Mouse (Mus musculus) heart, embryonic 14.5 days (tissue): ENCODE data around the gene Sh3bp4. TPM values are rescaled to one million over a fixed set of nuclear protein-coding genes. Genes with fewer than 3 reads are reported as not detected.
A peak's percentile ranks its signal among the peaks of the same experiment; 100 is the strongest.

Experiments used
- ATAC-seq: fragments of 200-750 bp; cut with Nextera tagmentation; 2 replicates; pipeline ENCODE4 v1.8.0; 2017; ENCODE audit warnings: low read depth, moderate TSS enrichment; ENCODE audit not compliant: insufficient number of reproducible peaks, insufficient read depth, low FRiP score
- H3K27ac ChIP-seq, 2 experiments: fragments of 200-500 bp in 1 of 2; fragments of 300-500 bp in 1 of 2; sonication (generic) in 1 of 2; replicated peaks in 1 of 2; 2 replicates each; pipeline ENCODE4 v1.5.1; 2012 to 2014; ENCODE audit warnings: low read depth in 2 of 2, low read length in 2 of 2, control low read depth in 1 of 2, mild to moderate bottlenecking in 1 of 2, mixed read lengths in 1 of 2; ENCODE audit not compliant: control insufficient read depth in 1 of 2, insufficient read depth in 1 of 2
- H3K27me3 ChIP-seq: fragments of 300-500 bp; sonication (generic); 2 replicates; pipeline ENCODE4 v1.6.1; 2014; ENCODE audit warnings: mild to moderate bottlenecking, low read length, control low read depth; ENCODE audit not compliant: control insufficient read depth, insufficient read depth
- H3K36me3 ChIP-seq: fragments of 300-500 bp; sonication (generic); 2 replicates; pipeline ENCODE4 v1.6.1; 2014; ENCODE audit warnings: mild to moderate bottlenecking, control low read depth, low read length, mixed read lengths; ENCODE audit not compliant: control insufficient read depth, insufficient read depth
- H3K4me1 ChIP-seq, 2 experiments: fragments of 200-500 bp in 1 of 2; fragments of 300-500 bp in 1 of 2; sonication (generic) in 1 of 2; 2 replicates each; pipeline ENCODE4 v1.6.1; 2012 to 2014; ENCODE audit warnings: low read length in 2 of 2, control low read depth in 1 of 2, mixed read lengths in 1 of 2; ENCODE audit not compliant: control insufficient read depth in 2 of 2, insufficient read depth in 2 of 2
- H3K4me2 ChIP-seq: fragments of 300-500 bp; sonication (generic); 2 replicates; pipeline ENCODE4 v1.6.1; 2014; ENCODE audit warnings: mild to moderate bottlenecking, low read length
- H3K4me3 ChIP-seq, 2 experiments: fragments of 200-500 bp in 1 of 2; fragments of 300-500 bp in 1 of 2; sonication (generic) in 1 of 2; 2 replicates each; pipeline ENCODE4 v1.5.1; 2012 to 2014; ENCODE audit warnings: low read length in 2 of 2, mild to moderate bottlenecking in 2 of 2, control low read depth in 1 of 2, low read depth in 1 of 2, moderate library complexity in 1 of 2; ENCODE audit not compliant: control insufficient read depth in 1 of 2, insufficient read depth in 1 of 2
- H3K9ac ChIP-seq: fragments of 300-500 bp; sonication (generic); 2 replicates; pipeline ENCODE4 v1.6.1; 2014; ENCODE audit warnings: mild to moderate bottlenecking, low read length
- H3K9me3 ChIP-seq: fragments of 300-500 bp; sonication (generic); 2 replicates; pipeline ENCODE4 v1.6.1; 2016; ENCODE audit warnings: low read length, control low read depth; ENCODE audit not compliant: control insufficient read depth
- WGBS: fragments of 180-500 bp; shearing (Covaris S2); extraction: QIAGEN DNeasy Blood & Tissue Kit; methylation state at CpG from one replicate; pipeline ENCODE4 v1.1.7; 2014; 5-methylcytosine and 5-hydroxymethylcytosine counted together
- polyA plus RNA-seq: library from polyadenylated mRNA; unstranded; fragments of >200 nt; fragmentation: Nextera tagmentation; extraction: Ambion mirVana; gene quantifications from 2 replicates; pipeline ENCODE4 v1.2.1, GENCODE M21; 2014

Gene Sh3bp4
- polyA plus RNA-seq, 1 experiment from 2014 or later, result 17.2 TPM

GRCm38 (mm10) chr1:89117062-89117461 is 46.8 kb downstream of the Sh3bp4 start:
- Histone ChIP-seq H3K27ac (peak overlapping the region in 1 of 2 experiments; percentile 27; a peak in 1 of 4 replicates), H3K4me1 (peaks cover 55 to 69% of the 10 kb centered on the region in 2 experiments)

GRCm38 (mm10) chr1:89118076-89118475 is 47.9 kb downstream of the Sh3bp4 start:
- Histone ChIP-seq H3K9ac (peak overlapping the region; percentile 51), H3K4me1 (peaks cover 58 to 70% of the 10 kb centered on the region in 2 experiments), H3K27ac (0 out of 4 replicates have a peak overlapping the region, but pooled peaks of 1 of the 2 experiments have one; percentile 20), H3K36me3 (no peaks in the 10 kb centered on the region), H3K4me3 (no peak overlapping the region), H3K27me3 (no peaks in the 10 kb centered on the region), H3K9me3 (no peaks in the 10 kb centered on the region), H3K4me2 (no peak overlapping the region)
- WGBS, result 77% methylated on average over 3 of the region's 3 CpGs
- ATAC-seq, result no peak

More at GRCm38 (mm10) chr1:89117062-89117461, 46.8 kb downstream of the Sh3bp4 start:
- no peak overlapping the region for H3K9ac ChIP-seq
- no peaks in the 10 kb centered on the region for H3K27me3 ChIP-seq
- no peaks in the 10 kb centered on the region for H3K9me3 ChIP-seq
- peaks cover 3% of the 10 kb centered on the region; the same call in 1 of the 2 replicates for H3K36me3 ChIP-seq
- no peak overlapping the region for H3K4me2 ChIP-seq
- H3K4me3 ChIP-seq, result no peak overlapping the region
- WGBS, result 72% methylated on average over 5 of the region's 5 CpGs
- ATAC-seq, result no peak

GRCm38 (mm10) chr1:89118836-89119235 is 48.6 kb downstream of the Sh3bp4 start:
- Histone ChIP-seq H3K27me3 (no peaks in the 10 kb centered on the region), H3K9ac (no peak overlapping the region), H3K9me3 (no peaks in the 10 kb centered on the region), H3K4me3 (no peak overlapping the region), H3K4me1 (peaks cover 62 to 78% of the 10 kb centered on the region in 2 experiments), H3K4me2 (no peak overlapping the region), H3K36me3 (no peaks in the 10 kb centered on the region), H3K27ac (peak overlapping the region in 1 of 2 experiments; percentile 90; a peak in 1 of 4 replicates)
- ATAC-seq, result no peak
- WGBS, result 81% methylated on average over 5 of the region's 5 CpGs

- Histone ChIP-seq H3K36me3 (no peaks in the 10 kb centered on the region), H3K4me1 (peaks cover 68 to 82% of the 10 kb centered on the region in 2 experiments), H3K27ac (peak overlapping the region; percentile 74 to 90), H3K9me3 (no peaks in the 10 kb centered on the region), H3K4me3 (no peak overlapping the region), H3K27me3 (no peaks in the 10 kb centered on the region), H3K9ac (peak overlapping the region; percentile 47; the same call in 1 of the 2 replicates), H3K4me2 (no peak overlapping the region)
- 7% methylated on average over 4 of the region's 4 CpGs for WGBS
- ATAC-seq, result peak; percentile 51
These were observed 50.1 kb downstream of the Sh3bp4 start for GRCm38 (mm10) chr1:89120290-89120689.

- Histone ChIP-seq H3K27ac (peak overlapping the region; percentile 74 to 90), H3K9me3 (no peaks in the 10 kb centered on the region), H3K27me3 (no peaks in the 10 kb centered on the region), H3K9ac (peak overlapping the region; percentile 56), H3K4me2 (peak overlapping the region; percentile 28), H3K4me3 (no peak overlapping the region), H3K4me1 (peaks cover 66 to 82% of the 10 kb centered on the region in 2 experiments), H3K36me3 (no peaks in the 10 kb centered on the region)
- ATAC-seq, result no peak
- 15% methylated on average over 8 of the region's 8 CpGs for WGBS
These were observed 51.3 kb downstream of the Sh3bp4 start for GRCm38 (mm10) chr1:89121466-89121865.

- Histone ChIP-seq H3K27ac (peak overlapping the region; percentile 74 to 90), H3K9me3 (peaks cover 4% of the 10 kb centered on the region; the same call in 1 of the 2 replicates), H3K4me3 (no peak overlapping the region), H3K27me3 (no peaks in the 10 kb centered on the region), H3K4me2 (no peak overlapping the region), H3K4me1 (peaks cover 61 to 74% of the 10 kb centered on the region in 2 experiments), H3K36me3 (no peaks in the 10 kb centered on the region), H3K9ac (no peak overlapping the region)
- 21% methylated on average over 5 of the region's 5 CpGs for WGBS
- ATAC-seq, result no peak
These were observed 52.2 kb downstream of the Sh3bp4 start for GRCm38 (mm10) chr1:89122376-89122775.

GRCm38 (mm10) chr1:89124076-89124475 is 53.9 kb downstream of the Sh3bp4 start:
- Histone ChIP-seq H3K4me1 (peaks cover 48 to 58% of the 10 kb centered on the region in 2 experiments), H3K9ac (0 out of 2 replicates have a peak overlapping the region, but pooled peaks have one; percentile 8)

GRCm38 (mm10) chr1:89127163-89127562 is 56.9 kb downstream of the Sh3bp4 start:
- 96% methylated on average over 3 of the region's 3 CpGs for WGBS
- H3K9ac ChIP-seq, result no peak overlapping the region
- H3K4me1 ChIP-seq, result peaks cover 40 to 44% of the 10 kb centered on the region in 2 experiments
- H3K4me2 ChIP-seq, result no peak overlapping the region
- H3K9me3 ChIP-seq, result peaks cover 4% of the 10 kb centered on the region; the same call in 1 of the 2 replicates
- H3K36me3 ChIP-seq, result no peaks in the 10 kb centered on the region
- H3K27me3 ChIP-seq, result no peaks in the 10 kb centered on the region
- ATAC-seq, result no peak
- no peak overlapping the region for H3K27ac ChIP-seq
- no peak overlapping the region for H3K4me3 ChIP-seq

More at GRCm38 (mm10) chr1:89124076-89124475, 53.9 kb downstream of the Sh3bp4 start:
- H3K4me3 ChIP-seq, result no peak overlapping the region
- H3K36me3 ChIP-seq, result no peaks in the 10 kb centered on the region
- ATAC-seq, result no peak
- no peak overlapping the region for H3K4me2 ChIP-seq
- 62% methylated on average over 7 of the region's 7 CpGs for WGBS
- H3K9me3 ChIP-seq, result peaks cover 4% of the 10 kb centered on the region; the same call in 1 of the 2 replicates
- peak overlapping the region in 1 of 2 experiments; percentile 30; a peak in 2 of 4 replicates for H3K27ac ChIP-seq
- no peaks in the 10 kb centered on the region for H3K27me3 ChIP-seq
